Mouse (Mus musculus) cortical plate, adult 2 months (tissue): ENCODE results near the gene Dtx2.

Source experiments
- CTCF ChIP-seq: fragments of 200-500 bp; IDR thresholded peaks from 2 replicates; pipeline ENCODE4 v1.5.1; 2011; ENCODE audit warnings: mild to moderate bottlenecking, control low read depth, low read length; ENCODE audit not compliant: insufficient read depth; ENCODE audit errors: extremely low read depth
- POLR2A ChIP-seq: fragments of 200-500 bp; IDR thresholded peaks from 2 replicates; pipeline ENCODE4 v1.6.1; 2011; ENCODE audit warnings: mild to moderate bottlenecking, low read length, control low read depth; ENCODE audit not compliant: insufficient read depth; ENCODE audit errors: extremely low read depth

DNA sequence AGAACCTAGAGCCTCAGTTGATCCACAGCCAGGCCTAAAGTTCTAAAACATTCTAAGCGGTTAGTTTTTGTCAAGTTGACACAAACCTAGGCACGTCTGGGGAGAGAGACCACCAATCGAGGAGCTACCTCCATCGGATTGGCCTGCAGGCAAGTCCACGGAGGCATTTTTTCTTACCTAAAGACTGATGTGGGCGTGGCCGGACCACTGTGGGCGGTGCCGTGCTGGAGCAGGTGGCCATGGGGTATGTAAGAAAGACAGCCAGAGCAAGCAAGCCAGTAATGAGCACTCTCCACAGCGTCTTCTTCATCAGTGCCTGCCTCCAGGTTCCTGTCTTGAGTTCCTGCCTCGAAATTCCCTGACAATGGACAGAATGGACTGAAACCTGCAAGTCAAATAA is 78.9 kb downstream of the Dtx2 start:
- no peak for TF ChIP-seq CTCF
- TF ChIP-seq POLR2A, result no peak
